Mouse (Mus musculus) heart, embryonic 11.5 days (tissue): ENCODE results near the gene Gsn. TPM values are rescaled to one million over a fixed set of nuclear protein-coding genes. Genes with fewer than 3 reads are reported as not detected.

Source experiments
- ATAC-seq: fragments of 200-750 bp; cut with Nextera tagmentation; replicated peaks from 2 replicates; pipeline ENCODE4 v1.8.0; 2017; ENCODE audit warnings: moderate library complexity; ENCODE audit not compliant: insufficient number of reproducible peaks, low FRiP score, low TSS enrichment
- H3K27ac ChIP-seq: fragments of 300-500 bp; sonication (generic); 2 replicates; pipeline ENCODE4 v1.5.1; 2014; ENCODE audit warnings: mild to moderate bottlenecking, low read depth, low read length
- H3K27me3 ChIP-seq: fragments of 300-500 bp; sonication (generic); 2 replicates; pipeline ENCODE4 v1.6.1; 2014; ENCODE audit warnings: mild to moderate bottlenecking, low read length, mixed read lengths; ENCODE audit not compliant: control insufficient read depth, insufficient read depth
- H3K36me3 ChIP-seq: fragments of 300-500 bp; sonication (generic); 2 replicates; pipeline ENCODE4 v1.6.1; 2014; ENCODE audit warnings: mild to moderate bottlenecking, low read length, moderate library complexity, mixed read lengths; ENCODE audit not compliant: control insufficient read depth, insufficient read depth
- H3K4me1 ChIP-seq: fragments of 300-500 bp; sonication (generic); 2 replicates; pipeline ENCODE4 v1.6.1; 2014; ENCODE audit warnings: low read length; ENCODE audit not compliant: control insufficient read depth, insufficient read depth
- H3K4me2 ChIP-seq: fragments of 300-500 bp; sonication (generic); 2 replicates; pipeline ENCODE4 v1.6.1; 2014; ENCODE audit warnings: mild to moderate bottlenecking, moderate library complexity
- H3K4me3 ChIP-seq: fragments of 300-500 bp; sonication (generic); 2 replicates; pipeline ENCODE4 v1.5.1; 2014; ENCODE audit warnings: low read depth, low read length
- H3K9ac ChIP-seq: fragments of 300-500 bp; sonication (generic); 2 replicates; pipeline ENCODE4 v1.6.1; 2014; ENCODE audit warnings: mild to moderate bottlenecking, low read depth, low read length, moderate library complexity
- H3K9me3 ChIP-seq: fragments of 300-500 bp; sonication (generic); replicated peaks from 2 replicates; pipeline ENCODE4 v1.6.1; 2016; ENCODE audit warnings: low read length; ENCODE audit not compliant: control insufficient read depth
- WGBS: fragments of 180-500 bp; shearing (Covaris S2); extraction: QIAGEN DNeasy Blood & Tissue Kit; methylation state at CpG from one replicate; pipeline ENCODE4 v1.1.7; 2014; ENCODE audit not compliant: insufficient replicate concordance; 5-methylcytosine and 5-hydroxymethylcytosine counted together
- polyA plus RNA-seq: library from polyadenylated mRNA; unstranded; fragments of >200 nt; fragmentation: Nextera tagmentation; extraction: Ambion mirVana; gene quantifications from 2 replicates; pipeline ENCODE4 v1.2.1, GENCODE M21; 2014

Gsn gene
- polyA plus RNA-seq, 1 experiment from 2014 or later: 116 TPM

GRCm38 (mm10) chr2:35278371-35279210, 22.4 kb downstream of the Gsn start:
- Histone ChIP-seq H3K4me2 (no peak overlapping the region), H3K27me3 (peaks cover 28% of the 10 kb centered on the region), H3K4me3 (no peak overlapping the region), H3K4me1 (peaks cover 16% of the 10 kb centered on the region), H3K27ac (no peak overlapping the region), H3K9me3 (no peaks in the 10 kb centered on the region), H3K36me3 (no peaks in the 10 kb centered on the region), H3K9ac (no peak overlapping the region)
- WGBS: 82% methylated on average over 7 of the region's 7 CpGs
- ATAC-seq: no peak

DNA sequence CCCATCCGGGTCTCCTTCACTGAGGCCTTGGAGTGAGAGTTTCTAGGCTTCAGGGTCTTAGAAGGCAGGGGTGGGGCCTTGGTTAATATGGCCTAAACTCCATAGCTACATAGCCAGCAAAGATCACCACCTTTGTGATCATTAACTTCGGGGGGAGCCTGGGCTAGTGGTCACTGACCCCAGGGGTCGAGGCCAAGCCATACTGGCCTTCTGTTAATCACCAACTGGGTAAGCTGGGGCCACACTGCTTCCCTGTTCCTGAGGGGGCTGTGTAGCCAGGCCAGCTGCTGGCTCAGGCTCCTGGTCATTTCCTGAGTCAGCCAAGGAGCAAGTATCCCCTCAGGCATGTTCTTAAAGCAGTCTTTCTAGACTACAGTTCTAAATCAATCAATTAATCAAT, 23.8 kb downstream of the Gsn start:
- Histone ChIP-seq H3K27ac (no peak overlapping the region), H3K4me2 (no peak overlapping the region), H3K27me3 (peaks cover 33% of the 10 kb centered on the region), H3K36me3 (no peaks in the 10 kb centered on the region), H3K4me1 (peaks cover 16% of the 10 kb centered on the region), H3K4me3 (no peak overlapping the region), H3K9ac (no peak overlapping the region), H3K9me3 (no peaks in the 10 kb centered on the region)
- no peak for ATAC-seq
- 63% methylated on average over 3 of the region's 3 CpGs for WGBS

DNA sequence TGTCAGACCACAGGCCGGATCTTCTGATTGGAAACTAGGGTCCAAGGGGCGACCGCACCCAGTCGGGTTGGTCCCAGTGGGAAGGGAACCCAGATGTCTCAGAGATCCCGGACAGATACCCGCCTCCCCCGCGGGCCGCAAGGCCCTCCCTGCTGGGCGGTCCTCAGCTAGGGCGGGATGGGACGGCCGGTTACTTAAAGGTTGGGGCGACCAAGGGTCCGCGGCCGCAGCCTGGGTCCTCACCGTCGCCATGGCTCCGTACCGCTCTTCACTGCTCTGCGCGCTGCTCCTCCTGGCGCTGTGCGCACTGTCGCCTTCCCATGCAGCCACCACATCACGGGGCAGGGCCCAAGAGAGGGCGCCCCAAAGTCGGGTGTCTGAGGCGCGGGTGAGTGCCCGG, 26.0 kb downstream of the Gsn start:
- Histone ChIP-seq H3K36me3 (no peaks in the 10 kb centered on the region), H3K9ac (peak overlapping the region; percentile 17), H3K4me1 (peaks cover 14% of the 10 kb centered on the region), H3K27me3 (peaks cover 33% of the 10 kb centered on the region), H3K9me3 (no peaks in the 10 kb centered on the region), H3K4me2 (peak overlapping the region; percentile 78), H3K27ac (no peak overlapping the region), H3K4me3 (peak overlapping the region; percentile 43)
- 1% methylated on average over 29 of the region's 32 CpGs for WGBS
- no peak for ATAC-seq

DNA sequence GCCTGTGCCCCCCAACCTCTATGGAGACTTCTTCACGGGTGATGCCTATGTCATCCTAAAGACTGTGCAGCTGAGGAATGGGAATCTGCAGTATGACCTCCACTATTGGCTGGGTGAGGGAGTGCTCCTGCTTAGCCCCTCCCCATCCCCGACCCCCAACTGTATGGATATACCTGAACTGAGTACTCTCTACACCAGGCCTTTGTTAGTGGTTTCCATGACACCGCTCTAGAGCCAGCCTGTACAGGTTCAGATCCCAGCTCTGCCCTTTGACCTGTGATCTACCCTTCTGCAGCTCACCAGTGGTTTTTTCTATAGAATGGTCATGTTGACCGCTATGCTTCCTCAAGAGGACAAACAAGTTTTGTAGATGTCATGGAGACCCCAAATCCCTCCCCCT, 27.8 kb downstream of the Gsn start:
- H3K4me3 ChIP-seq: no peak overlapping the region
- 79% methylated on average over 4 of the region's 4 CpGs for WGBS
- ATAC-seq: 0 out of 2 replicates have a peak, but pooled peaks have one; percentile 29
- H3K27ac ChIP-seq: no peak overlapping the region
- H3K36me3 ChIP-seq: no peaks in the 10 kb centered on the region
- H3K4me2 ChIP-seq: no peak overlapping the region
- H3K4me1 ChIP-seq: peaks cover 7% of the 10 kb centered on the region
- no peaks in the 10 kb centered on the region for H3K9me3 ChIP-seq
- peaks cover 33% of the 10 kb centered on the region for H3K27me3 ChIP-seq
- H3K9ac ChIP-seq: no peak overlapping the region

GRCm38 (mm10) chr2:35285209-35285608, 29.0 kb downstream of the Gsn start:
- Histone ChIP-seq H3K27me3 (peaks cover 33% of the 10 kb centered on the region), H3K27ac (no peak overlapping the region), H3K4me2 (no peak overlapping the region), H3K4me1 (peaks cover 7% of the 10 kb centered on the region), H3K36me3 (no peaks in the 10 kb centered on the region), H3K9ac (no peak overlapping the region), H3K9me3 (no peaks in the 10 kb centered on the region), H3K4me3 (no peak overlapping the region)
- 75% methylated on average over 5 of the region's 5 CpGs for WGBS
- no peak for ATAC-seq

GRCm38 (mm10) chr2:35287017-35287620, 30.9 kb downstream of the Gsn start:
- Histone ChIP-seq H3K4me3 (no peak overlapping the region), H3K27me3 (peaks cover 19% of the 10 kb centered on the region), H3K9me3 (no peaks in the 10 kb centered on the region), H3K4me1 (peaks cover 7% of the 10 kb centered on the region), H3K36me3 (no peaks in the 10 kb centered on the region), H3K4me2 (no peak overlapping the region), H3K9ac (no peak overlapping the region), H3K27ac (no peak overlapping the region)
- 76% methylated on average over 12 of the region's 12 CpGs for WGBS
- no peak for ATAC-seq

DNA sequence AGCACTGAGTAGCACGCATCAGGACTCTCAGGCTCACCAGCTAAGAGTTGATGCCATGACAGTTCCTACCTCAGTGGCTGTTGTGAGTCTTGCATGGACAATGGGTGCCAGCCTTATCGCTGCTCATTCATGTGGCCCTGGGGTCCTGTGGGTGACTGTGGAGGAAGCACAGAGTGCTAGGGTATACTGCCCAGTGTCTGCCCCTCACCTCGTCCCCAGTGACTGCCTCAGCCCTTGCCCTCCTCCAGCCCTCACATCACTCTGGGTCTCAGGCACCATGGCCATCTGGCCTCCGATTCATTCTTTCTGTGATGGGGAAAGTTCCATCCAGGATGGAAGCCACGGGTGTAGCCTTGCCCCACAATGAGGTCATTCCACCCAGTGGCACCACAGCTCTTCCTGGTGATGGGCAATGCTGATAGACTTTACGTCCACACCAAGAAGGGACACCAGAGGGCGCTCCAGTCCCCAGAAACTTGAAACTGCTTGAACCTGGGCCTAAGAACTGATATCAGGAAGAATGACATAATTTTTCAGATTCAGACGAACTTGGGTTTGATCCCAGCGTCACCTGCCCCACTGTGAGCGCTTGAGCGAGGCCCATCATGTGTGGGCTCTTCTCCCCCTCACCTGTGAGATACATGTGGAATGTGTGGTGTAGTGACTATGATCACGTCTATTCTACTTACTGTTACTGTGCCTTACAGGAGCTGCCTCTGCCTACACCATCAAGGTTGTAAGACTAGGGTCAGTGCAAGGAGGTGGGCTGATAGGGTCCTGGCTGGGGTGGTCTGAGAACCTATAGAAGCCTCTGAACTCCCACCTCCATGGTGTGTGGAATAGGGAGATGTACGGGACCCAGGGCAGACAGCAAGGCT, 32.8 kb downstream of the Gsn start:
- no peak overlapping the region for H3K4me2 ChIP-seq
- no peak; the same call in 1 of the 2 replicates for ATAC-seq
- no peak overlapping the region for H3K9ac ChIP-seq
- H3K36me3 ChIP-seq: no peaks in the 10 kb centered on the region
- H3K27me3 ChIP-seq: 0 out of 2 replicates have a peak, but pooled peaks cover 3% of the 10 kb centered on the region
- H3K9me3 ChIP-seq: no peaks in the 10 kb centered on the region
- H3K4me1 ChIP-seq: peaks cover 13% of the 10 kb centered on the region
- no peak overlapping the region for H3K4me3 ChIP-seq
- no peak overlapping the region for H3K27ac ChIP-seq
- 36% methylated on average over 13 of the region's 13 CpGs for WGBS

DNA sequence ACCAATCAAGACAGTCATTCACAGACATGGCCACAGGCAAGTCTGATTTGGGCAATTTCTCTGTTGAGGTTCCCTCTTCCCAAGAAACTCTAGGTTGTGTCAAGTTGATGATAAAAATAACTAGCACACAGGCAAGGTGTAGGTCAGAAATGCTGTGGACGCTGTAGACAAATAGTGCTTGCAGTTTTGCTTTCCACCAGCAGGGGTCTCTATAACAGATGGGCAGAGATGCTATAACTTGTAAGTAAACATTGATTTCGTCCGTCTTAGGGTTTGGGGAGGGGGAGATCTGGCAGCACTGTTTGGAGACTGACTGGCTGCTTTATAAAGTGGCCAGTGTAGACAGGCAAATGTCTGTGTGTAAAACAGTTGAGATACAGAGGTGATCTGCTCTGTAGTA, 35.7 kb downstream of the Gsn start:
- ATAC-seq: no peak
- H3K9ac ChIP-seq: no peak overlapping the region

More for the DNA sequence above, 35.7 kb downstream of the Gsn start:
- no peaks in the 10 kb centered on the region; the same call in 1 of the 2 replicates for H3K36me3 ChIP-seq
- H3K27ac ChIP-seq: no peak overlapping the region
- no peak overlapping the region for H3K4me3 ChIP-seq
- H3K4me1 ChIP-seq: peaks cover 13% of the 10 kb centered on the region
- H3K27me3 ChIP-seq: 0 out of 2 replicates have a peak, but pooled peaks cover 5% of the 10 kb centered on the region
- 22% methylated on average over 3 of the region's 3 CpGs for WGBS
- no peaks in the 10 kb centered on the region for H3K9me3 ChIP-seq
- H3K4me2 ChIP-seq: no peak overlapping the region
